Mouse (Mus musculus) forebrain, embryonic 15.5 days (tissue): ENCODE measurements at regions not wholly inside any gene's neighbourhood (a gene's known extent, or its start where the extent isn't known, plus 50 kb on each side); places are given as distances from the start of the nearest gene placed in this dataset.

Experiments
- ATAC-seq: fragments of 200-750 bp; cut with Nextera tagmentation; replicated peaks from 2 replicates; pipeline ENCODE4 v1.8.0; 2017; ENCODE audit warnings: mild to moderate bottlenecking, moderate TSS enrichment, moderate library complexity
- H3K27ac ChIP-seq: fragments of 300-500 bp; sonication (generic); replicated peaks from 2 replicates; pipeline ENCODE4 v1.5.1; 2015; ENCODE audit warnings: mild to moderate bottlenecking, inconsistent platforms
- H3K27me3 ChIP-seq: fragments of 300-500 bp; sonication (generic); 2 replicates; pipeline ENCODE4 v1.6.1; 2015; ENCODE audit warnings: inconsistent platforms
- H3K36me3 ChIP-seq: fragments of 300-500 bp; sonication (generic); 2 replicates; pipeline ENCODE4 v1.6.1; 2015; ENCODE audit warnings: mild to moderate bottlenecking, inconsistent platforms
- H3K4me1 ChIP-seq: fragments of 300-500 bp; sonication (generic); 2 replicates; pipeline ENCODE4 v1.6.1; 2015; ENCODE audit warnings: inconsistent platforms
- H3K4me2 ChIP-seq: fragments of 300-500 bp; sonication (generic); replicated peaks from 2 replicates; pipeline ENCODE4 v1.6.1; 2015; ENCODE audit warnings: mild to moderate bottlenecking, inconsistent platforms
- H3K4me3 ChIP-seq: fragments of 300-500 bp; sonication (generic); 2 replicates; pipeline ENCODE4 v1.5.1; 2015; ENCODE audit warnings: mild to moderate bottlenecking, inconsistent platforms
- H3K9ac ChIP-seq: fragments of 300-500 bp; sonication (generic); replicated peaks from 2 replicates; pipeline ENCODE4 v1.6.1; 2015; ENCODE audit warnings: mild to moderate bottlenecking, inconsistent platforms
- H3K9me3 ChIP-seq: fragments of 300-500 bp; sonication (generic); 2 replicates; pipeline ENCODE4 v1.6.1; 2016; ENCODE audit warnings: inconsistent platforms
- WGBS: fragments of 180-500 bp; shearing (Covaris S2); methylation state at CpG from one replicate; pipeline ENCODE4 v1.1.7; 2015; ENCODE audit warnings: mixed read lengths; 5-methylcytosine and 5-hydroxymethylcytosine counted together

DNA sequence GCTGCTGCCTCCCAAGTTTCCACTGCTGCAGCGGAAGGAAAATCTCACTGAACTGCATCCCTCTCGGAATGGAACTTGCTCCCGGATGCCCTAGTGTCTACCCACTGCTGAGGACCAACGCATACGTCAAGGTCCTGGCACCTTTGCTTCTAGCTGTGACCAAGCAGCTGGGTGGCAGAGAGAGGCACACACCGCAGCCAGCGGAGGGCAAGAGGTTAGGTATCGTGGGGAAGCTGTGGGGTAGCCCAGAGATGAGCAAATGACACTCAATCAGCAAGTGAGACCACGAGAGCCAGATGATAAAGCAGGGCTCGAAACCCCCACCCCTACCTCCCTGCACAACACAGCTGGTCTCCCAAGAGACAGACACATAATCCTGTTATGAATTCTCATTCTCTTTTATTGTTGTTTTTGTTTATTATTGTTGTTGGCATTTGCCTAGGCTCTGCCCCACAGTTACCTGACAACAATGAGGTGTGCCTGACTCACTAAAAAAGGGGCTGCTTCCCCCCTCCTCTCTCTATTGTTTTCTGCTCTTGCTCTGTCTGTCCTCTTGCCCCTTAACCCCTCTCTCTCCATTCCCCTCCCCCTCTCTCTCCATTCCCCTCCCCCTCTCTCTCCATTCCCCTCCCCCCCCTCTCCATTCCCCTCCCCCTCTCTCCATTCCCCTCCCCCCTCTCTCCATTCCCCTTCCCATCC is 112.0 kb upstream of the Spred2 start:
- Histone ChIP-seq H3K36me3 (no peaks in the 10 kb centered on the region), H3K9ac (no peak overlapping the region), H3K4me2 (no peak overlapping the region), H3K27me3 (no peaks in the 10 kb centered on the region), H3K4me3 (no peak overlapping the region), H3K9me3 (no peaks in the 10 kb centered on the region), H3K27ac (no peak overlapping the region), H3K4me1 (peaks cover 8% of the 10 kb centered on the region; the same call in 1 of the 2 replicates)
- no peak; the same call in 1 of the 2 replicates for ATAC-seq
- 19% methylated on average over 10 of the region's 10 CpGs for WGBS

- H3K27me3 ChIP-seq = no peaks in the 10 kb centered on the region
- H3K4me2 ChIP-seq = no peak overlapping the region
- peaks cover 8% of the 10 kb centered on the region; the same call in 1 of the 2 replicates for H3K4me1 ChIP-seq
- no peaks in the 10 kb centered on the region for H3K9me3 ChIP-seq
- no peaks in the 10 kb centered on the region for H3K36me3 ChIP-seq
- WGBS = 50% methylated on average over 7 of the region's 7 CpGs
- H3K4me3 ChIP-seq = no peak overlapping the region
- H3K27ac ChIP-seq = no peak overlapping the region
- no peak for ATAC-seq
- H3K9ac ChIP-seq = no peak overlapping the region
Measured at GRCm38 (mm10) chr11:19813549-19813948, 110.6 kb upstream of the Spred2 start.

- Histone ChIP-seq H3K36me3 (no peaks in the 10 kb centered on the region), H3K4me2 (no peak overlapping the region), H3K4me3 (no peak overlapping the region), H3K9ac (no peak overlapping the region), H3K27ac (no peak overlapping the region), H3K27me3 (no peaks in the 10 kb centered on the region), H3K9me3 (no peaks in the 10 kb centered on the region), H3K4me1 (0 out of 2 replicates have a peak, but pooled peaks cover 2% of the 10 kb centered on the region)
- 83% methylated on average over 5 of the region's 5 CpGs for WGBS
- peak; percentile 62 for ATAC-seq
Measured at GRCm38 (mm10) chr11:19822991-19823390, 101.2 kb upstream of the Spred2 start.

DNA sequence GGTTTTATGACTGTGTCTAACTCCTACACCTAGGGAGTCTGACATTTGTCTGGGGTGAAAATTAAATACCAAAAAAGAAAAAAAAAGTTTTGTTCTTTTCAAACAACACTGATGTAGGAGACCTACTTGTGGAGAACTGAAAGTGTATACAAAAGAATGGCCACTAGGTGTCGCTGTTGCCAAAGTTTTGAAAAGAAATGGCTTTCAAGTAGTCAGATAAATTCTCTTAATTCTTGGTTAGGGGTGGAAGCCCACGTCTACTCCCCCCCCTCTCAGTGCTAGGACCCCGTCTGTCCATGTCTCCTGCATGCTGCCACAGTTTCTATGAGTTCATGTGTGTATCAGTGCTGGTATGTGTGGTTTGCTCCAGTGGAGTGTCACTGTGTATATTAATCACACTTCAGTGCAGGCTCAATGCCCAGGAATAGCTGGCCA is 100.7 kb upstream of the Spred2 start:
- Histone ChIP-seq H3K4me1 (0 out of 2 replicates have a peak, but pooled peaks cover 2% of the 10 kb centered on the region), H3K9me3 (no peaks in the 10 kb centered on the region), H3K4me2 (no peak overlapping the region), H3K9ac (no peak overlapping the region), H3K27ac (no peak overlapping the region), H3K4me3 (no peak overlapping the region), H3K36me3 (no peaks in the 10 kb centered on the region), H3K27me3 (no peaks in the 10 kb centered on the region)
- WGBS = 0% methylated on average over 3 of the region's 3 CpGs
- ATAC-seq = peak; percentile 70

DNA sequence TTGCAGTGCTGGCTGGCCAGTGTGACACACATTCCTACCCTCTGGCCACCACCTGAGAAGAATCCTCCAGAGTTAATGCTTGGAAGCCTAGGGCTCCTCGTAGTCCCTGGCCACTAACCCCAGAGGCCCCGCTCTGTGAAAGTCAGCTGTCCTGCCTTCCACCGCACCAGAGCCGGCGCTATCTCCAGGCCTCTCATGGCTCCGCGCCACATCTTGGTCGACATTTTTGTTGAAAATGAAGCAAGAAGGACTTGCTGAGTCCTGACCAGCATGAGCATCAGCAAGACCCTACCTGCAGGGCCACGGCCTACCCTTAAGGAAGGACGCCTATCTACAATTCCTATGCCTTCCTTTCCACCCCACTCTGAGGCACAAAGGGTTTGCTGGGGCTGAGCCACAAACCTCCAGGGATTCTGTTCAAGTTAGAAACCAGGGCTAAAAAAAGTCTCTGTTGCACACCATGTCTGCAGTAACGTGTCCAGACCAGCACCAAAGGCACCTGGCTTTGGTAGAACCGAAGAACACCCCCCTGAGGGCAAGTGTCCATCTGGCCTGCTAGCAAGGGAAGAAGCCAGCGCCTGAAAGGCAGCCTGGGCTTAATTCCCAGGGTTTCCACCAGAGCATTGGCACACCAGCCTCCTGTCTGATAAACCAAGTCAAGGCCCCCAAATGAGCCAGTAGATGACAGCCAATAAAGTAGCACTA is 97.5 kb upstream of the Spred2 start:
- 87% methylated on average over 13 of the region's 13 CpGs for WGBS
- H3K4me3 ChIP-seq = no peak overlapping the region
- ATAC-seq = no peak

GRCm38 (mm10) chr11:19827996-19828395 is 96.2 kb upstream of the Spred2 start:
- no peaks in the 10 kb centered on the region for H3K36me3 ChIP-seq
- 0 out of 2 replicates have a peak, but pooled peaks cover 2% of the 10 kb centered on the region for H3K4me1 ChIP-seq
- WGBS = 90% methylated on average over 11 of the region's 11 CpGs
- H3K27ac ChIP-seq = no peak overlapping the region
- no peak for ATAC-seq
- H3K4me3 ChIP-seq = no peak overlapping the region
- no peaks in the 10 kb centered on the region for H3K9me3 ChIP-seq
- H3K4me2 ChIP-seq = no peak overlapping the region
- no peaks in the 10 kb centered on the region for H3K27me3 ChIP-seq
- no peak overlapping the region for H3K9ac ChIP-seq

More for the DNA sequence above, 97.5 kb upstream of the Spred2 start:
- Histone ChIP-seq H3K4me2 (no peak overlapping the region), H3K4me1 (0 out of 2 replicates have a peak, but pooled peaks cover 2% of the 10 kb centered on the region), H3K27me3 (no peaks in the 10 kb centered on the region), H3K9ac (no peak overlapping the region), H3K9me3 (no peaks in the 10 kb centered on the region), H3K36me3 (no peaks in the 10 kb centered on the region), H3K27ac (no peak overlapping the region)

DNA sequence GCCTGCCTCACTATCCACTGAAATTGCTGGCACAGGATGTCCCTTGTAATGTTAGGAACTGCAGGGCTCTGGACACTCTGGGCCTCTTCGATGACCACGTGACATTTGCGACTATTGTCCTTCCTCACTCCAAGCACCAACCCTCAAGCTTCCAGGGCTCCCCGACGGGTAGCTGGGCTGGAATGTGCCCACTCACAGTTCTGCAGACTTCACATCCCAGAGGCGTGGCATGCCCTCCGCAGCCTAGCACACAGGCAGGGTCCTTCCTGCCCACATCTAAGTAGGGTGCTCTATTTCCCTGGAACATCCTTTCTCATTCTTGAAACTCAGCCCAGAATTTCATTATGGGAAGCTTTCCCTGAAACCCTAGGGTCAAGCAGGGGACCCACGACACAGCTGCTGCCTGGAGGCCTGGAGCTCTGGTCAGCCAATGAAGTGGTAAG is 95.2 kb upstream of the Spred2 start:
- H3K4me1 ChIP-seq = no peaks in the 10 kb centered on the region
- H3K36me3 ChIP-seq = no peaks in the 10 kb centered on the region
- no peaks in the 10 kb centered on the region for H3K27me3 ChIP-seq
- no peak overlapping the region for H3K9ac ChIP-seq
- no peak for ATAC-seq
- WGBS = 62% methylated on average over 8 of the region's 8 CpGs
- no peak overlapping the region for H3K27ac ChIP-seq
- no peak overlapping the region for H3K4me3 ChIP-seq
- no peak overlapping the region for H3K4me2 ChIP-seq
- H3K9me3 ChIP-seq = no peaks in the 10 kb centered on the region

DNA sequence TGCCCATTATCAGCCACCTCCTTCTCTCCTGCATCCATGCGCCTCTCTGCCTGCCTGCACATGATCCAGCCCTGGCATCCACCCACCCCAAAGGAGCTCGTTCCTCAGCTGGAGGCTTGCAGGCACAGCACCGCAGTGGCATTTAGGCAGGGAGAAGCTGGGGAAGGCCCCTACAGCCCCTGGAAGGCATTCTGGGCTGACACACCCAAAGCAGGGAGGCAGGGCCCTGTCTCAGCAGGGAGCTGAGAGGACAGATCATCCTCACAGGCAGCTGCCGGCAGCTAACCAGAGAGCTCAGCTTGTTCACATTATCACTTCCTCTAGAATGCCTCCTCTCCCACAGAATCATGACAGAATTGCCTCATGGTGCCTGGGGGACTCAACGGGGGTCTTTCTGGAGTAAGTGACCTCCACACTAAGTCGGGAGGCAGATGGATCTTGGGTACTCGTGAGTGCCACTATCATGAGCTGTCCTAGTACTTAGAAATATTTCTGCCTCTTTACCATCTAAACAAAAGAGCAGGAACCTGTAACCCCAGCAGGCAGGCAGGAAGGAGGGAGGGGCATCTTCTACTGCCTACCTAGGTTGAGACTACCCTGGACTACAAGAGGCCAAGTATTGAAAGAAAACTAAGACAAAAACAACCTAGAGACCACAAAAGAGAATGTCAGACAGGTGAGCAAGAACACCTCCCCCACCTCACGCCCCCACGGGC is 94.5 kb upstream of the Spred2 start:
- no peaks in the 10 kb centered on the region for H3K27me3 ChIP-seq
- no peak overlapping the region for H3K4me3 ChIP-seq
- H3K9me3 ChIP-seq = no peaks in the 10 kb centered on the region
- H3K36me3 ChIP-seq = no peaks in the 10 kb centered on the region
- no peak overlapping the region for H3K4me2 ChIP-seq
- no peak overlapping the region for H3K27ac ChIP-seq
- H3K4me1 ChIP-seq = no peaks in the 10 kb centered on the region
- no peak overlapping the region for H3K9ac ChIP-seq
- WGBS = 25% methylated on average over 9 of the region's 9 CpGs
- no peak for ATAC-seq

DNA sequence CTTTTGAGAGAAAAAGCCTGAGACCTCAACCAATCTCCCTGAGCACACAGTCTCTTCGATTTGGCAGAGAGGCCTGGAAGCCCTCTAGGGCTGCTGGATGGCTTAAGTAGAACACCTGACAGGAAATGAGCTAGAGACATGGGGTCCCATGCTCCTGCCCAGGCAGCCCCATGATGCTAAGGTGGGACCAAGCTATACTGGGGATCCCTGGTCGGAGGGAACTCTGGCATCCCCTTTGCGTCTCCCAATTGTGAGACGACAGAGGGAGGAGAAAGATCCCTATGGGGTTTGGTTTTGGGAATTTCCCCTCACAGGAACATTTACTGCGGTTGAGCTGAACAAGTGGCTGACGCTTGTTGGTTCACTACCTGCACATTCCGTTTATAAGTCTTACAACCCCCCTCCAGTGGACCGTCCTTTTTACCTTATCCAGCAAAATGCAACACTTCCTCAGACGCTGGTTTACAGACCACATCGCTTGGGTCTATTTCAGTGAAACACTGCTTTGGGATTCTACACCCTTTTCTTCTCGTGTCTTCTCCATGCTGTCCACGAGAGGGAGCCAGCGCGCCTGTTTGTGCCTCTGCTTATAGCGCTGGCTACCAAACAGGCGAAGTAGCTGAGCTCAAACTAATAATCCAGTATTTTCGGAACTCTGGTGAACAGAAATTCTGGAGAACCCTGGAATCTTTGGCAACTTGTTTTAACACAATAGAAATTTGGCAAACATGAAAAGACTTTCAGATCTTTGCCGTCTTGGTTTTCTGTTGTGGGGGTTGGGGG is 93.7 kb upstream of the Spred2 start:
- H3K36me3 ChIP-seq = no peaks in the 10 kb centered on the region
- 21% methylated on average over 18 of the region's 18 CpGs for WGBS
- no peak overlapping the region for H3K9ac ChIP-seq
- peaks cover 6% of the 10 kb centered on the region for H3K4me1 ChIP-seq
- H3K27ac ChIP-seq = no peak overlapping the region
- H3K4me3 ChIP-seq = no peak overlapping the region
- no peak overlapping the region for H3K4me2 ChIP-seq
- peak; percentile 58 for ATAC-seq
- no peaks in the 10 kb centered on the region for H3K27me3 ChIP-seq
- H3K9me3 ChIP-seq = no peaks in the 10 kb centered on the region

DNA sequence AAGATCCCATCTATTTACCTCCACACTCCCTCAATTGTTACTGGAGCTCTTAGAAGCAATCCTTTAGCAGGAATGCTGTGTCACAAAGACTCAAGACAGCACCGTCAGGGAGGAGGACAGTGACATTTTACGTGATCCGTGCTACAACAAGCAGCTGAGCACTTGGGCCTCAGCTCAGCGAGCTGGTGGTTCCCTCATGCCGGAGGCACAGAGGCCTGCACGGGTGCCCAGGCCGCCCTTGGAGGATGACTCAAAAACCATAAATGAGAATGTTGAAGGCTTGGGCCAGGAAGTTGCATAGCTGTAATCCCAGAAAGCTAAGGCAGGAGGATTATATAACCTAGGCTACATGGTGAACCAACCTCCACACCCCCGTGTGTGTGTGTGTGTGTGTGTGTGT is 89.6 kb upstream of the Spred2 start:
- 77% methylated on average over 8 of the region's 8 CpGs for WGBS
- no peak overlapping the region for H3K4me2 ChIP-seq
- H3K4me1 ChIP-seq = peaks cover 11% of the 10 kb centered on the region
- H3K27me3 ChIP-seq = no peaks in the 10 kb centered on the region
- H3K27ac ChIP-seq = no peak overlapping the region
- no peak for ATAC-seq
- no peak overlapping the region for H3K9ac ChIP-seq
- no peak overlapping the region for H3K4me3 ChIP-seq
- no peaks in the 10 kb centered on the region for H3K9me3 ChIP-seq
- no peaks in the 10 kb centered on the region for H3K36me3 ChIP-seq

DNA sequence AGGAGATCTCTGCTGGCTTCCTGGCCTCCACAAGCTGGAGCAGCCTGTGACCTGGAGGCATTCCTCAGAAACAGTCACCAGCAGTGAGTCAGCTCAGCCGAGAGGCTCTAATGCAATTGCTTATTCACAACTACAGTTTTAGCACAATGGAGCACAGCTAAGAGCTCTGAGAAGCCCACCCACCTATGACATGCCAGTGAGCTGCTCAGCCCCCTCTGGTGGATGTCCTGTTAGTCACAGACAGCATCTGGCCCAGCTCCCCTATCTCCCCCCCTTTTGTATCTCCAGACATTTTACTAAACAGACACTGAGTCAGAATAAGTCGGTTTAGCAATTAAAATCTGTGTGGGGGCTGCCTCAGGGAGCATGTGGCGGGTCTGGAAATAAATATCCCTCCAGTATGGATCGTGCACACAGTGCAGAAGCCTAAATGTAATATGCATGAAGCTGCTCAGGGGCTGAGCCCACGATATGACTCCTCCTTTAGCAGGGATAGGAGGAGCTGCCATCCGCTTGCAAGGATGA is 88.9 kb upstream of the Spred2 start:
- ATAC-seq = peak; percentile 93
- peak overlapping the region; percentile 74 for H3K27ac ChIP-seq
- H3K9me3 ChIP-seq = no peaks in the 10 kb centered on the region
- peak overlapping the region; percentile 10; the same call in 1 of the 2 replicates for H3K9ac ChIP-seq
- H3K4me3 ChIP-seq = no peak overlapping the region
- 18% methylated on average over 6 of the region's 6 CpGs for WGBS
- H3K27me3 ChIP-seq = no peaks in the 10 kb centered on the region
- peaks cover 11% of the 10 kb centered on the region for H3K4me1 ChIP-seq
- H3K4me2 ChIP-seq = peak overlapping the region; percentile 15
- no peaks in the 10 kb centered on the region for H3K36me3 ChIP-seq
